Comparison of ENCODE assay signal across 9 mouse cellular contexts in the genomic region with DNA sequence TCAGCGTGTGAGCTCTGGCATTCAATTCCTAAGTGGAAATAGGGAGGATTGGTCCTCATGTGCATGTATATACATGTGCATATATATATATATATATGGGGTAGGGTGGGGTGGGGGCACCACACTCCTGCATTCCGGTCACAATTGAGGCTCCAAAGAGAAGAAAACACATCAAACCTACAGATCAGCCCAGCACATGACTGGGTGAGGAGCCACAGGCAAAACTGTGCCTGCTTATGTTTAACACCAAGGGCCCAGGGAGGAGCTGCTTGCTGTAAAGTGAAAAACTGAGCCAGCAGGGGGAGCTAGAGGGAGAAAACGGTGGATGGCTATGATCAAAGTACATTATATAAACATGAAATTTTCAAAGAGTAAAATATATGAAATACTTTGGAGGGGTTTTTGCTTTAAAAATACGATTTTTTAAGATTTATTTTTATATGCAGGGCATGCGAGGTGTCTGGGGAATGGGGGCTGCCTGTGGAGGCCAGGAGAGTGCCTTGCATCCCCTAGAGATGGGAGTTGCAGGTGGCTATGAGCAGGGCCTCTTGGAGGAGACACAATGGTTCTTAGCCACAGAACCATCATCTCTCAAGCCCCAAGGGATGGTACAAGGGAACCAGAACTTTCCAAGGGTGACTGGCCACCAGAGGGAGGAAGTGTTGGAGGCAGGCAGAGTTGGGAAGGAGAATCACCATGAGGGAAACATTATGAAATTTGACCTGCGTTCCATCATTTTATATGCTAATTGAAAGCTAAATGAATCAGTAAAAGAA. TPM values are rescaled to one million over a fixed set of nuclear protein-coding genes. Genes with fewer than 3 reads are reported as not detected.
DNase-seq lines count a peak whose midpoint lies in the region; ATAC-seq and TF ChIP-seq lines count a peak whose summit lies in the region.
"Had no signal": no experiment of that assay in that cellular context is flagged by ENCODE, and none has a peak within 500 bp of the region (broad histone marks: within the 10 kb centered on the region; RNA-seq: fewer than 3 reads in every experiment).

No protein-coding gene starts in this region.

- ATAC-seq in erythroblast, adult 5-6 weeks (replicated peaks; ENCODE audit: low FRiP score, poor library complexity, severe bottlenecking) = peak; percentile 50
- no peak for ATAC-seq in liver, postnatal 0 days
- peak; percentile 32; the same call in 1 of the 2 replicates for ATAC-seq in neutrophil, adult 5-6 weeks (ENCODE audit: extremely low read depth, insufficient number of reproducible peaks, low FRiP score, poor library complexity, severe bottlenecking)

- intact Hi-C loops in heart, postnatal 36 days (cut with DNase I) = loop anchor here (1.0 to 10.0 kb wide), 4 partner anchors 128 to 664 kb away; no protein-coding TSS in a partner anchor

- TF ChIP-seq EP300 in liver, postnatal 0 days (IDR thresholded peaks at IDR 0.05; ENCODE audit: low read depth) = 0 out of 2 replicates have a peak, but pooled peaks have one; percentile 25

- H3K9me3 ChIP-seq in E14TG2a.4 (ENCODE audit: low read length) = no peaks in the 10 kb centered on the region
- H3K9me3 ChIP-seq in liver, postnatal 0 days (ENCODE audit: low read length) = no peaks in the 10 kb centered on the region
- H3K9me3 ChIP-seq: heart, embryonic 15.5 days had no signal

- H3K4me3 ChIP-seq in E14TG2a.4 (replicated peaks; ENCODE audit: low read length) = no peak overlapping the region
- no peak overlapping the region for H3K4me3 ChIP-seq in liver, postnatal 0 days (ENCODE audit: low read depth, low read length)

- H3K27ac ChIP-seq in liver, postnatal 0 days (ENCODE audit: low read depth) = no peak overlapping the region
- H3K27ac ChIP-seq: heart, embryonic 15.5 days had no signal

- H3K9ac ChIP-seq in liver, postnatal 0 days (replicated peaks) = no peak overlapping the region
- H3K9ac ChIP-seq: heart, embryonic 15.5 days had no signal

- no peaks in the 10 kb centered on the region for H3K27me3 ChIP-seq in E14TG2a.4 (ENCODE audit: insufficient read depth, low read length)
- H3K27me3 ChIP-seq in liver, postnatal 0 days (ENCODE audit: insufficient read depth, low read length) = no peaks in the 10 kb centered on the region
- H3K27me3 ChIP-seq: heart, embryonic 15.5 days had no signal

- peak; percentile 91 for DNase-seq in brain, adult 2 months (ENCODE audit: low read depth, low spot score)
- peak; percentile 81 to 82 for DNase-seq in heart, postnatal 36 days
- peak; percentile 55 for DNase-seq in large intestine, adult 2 months (ENCODE audit: low read depth, low spot score)
- peak; percentile 90 for DNase-seq in liver, postnatal 0 days
- DNase-seq in thymus, postnatal 10 days (ENCODE audit: low spot score in 2 of 2) = peak; percentile 59 to 91

- 35% methylated on average over 6 of the region's 6 CpGs for WGBS in large intestine, adult 2 months
- 27% methylated on average over 6 of the region's 6 CpGs for WGBS in liver, postnatal 0 days (ENCODE audit: insufficient replicate concordance)

- no peak overlapping the region for H3K4me2 ChIP-seq in liver, postnatal 0 days (ENCODE audit: low read depth, low read length)

- peak; percentile 45 for TF ChIP-seq CTCF in E14TG2a.4 (conservative IDR thresholded peaks at IDR 0.05; ENCODE audit: low read length)
- TF ChIP-seq CTCF in liver, postnatal 0 days (IDR thresholded peaks at IDR 0.05; ENCODE audit: low read depth) = peak; percentile 81

- H3K36me3 ChIP-seq in E14TG2a.4 (ENCODE audit: insufficient read depth, low read length) = no peaks in the 10 kb centered on the region
- H3K36me3 ChIP-seq in liver, postnatal 0 days (replicated peaks; ENCODE audit: insufficient read depth, low read length) = no peaks in the 10 kb centered on the region
- H3K36me3 ChIP-seq: heart, embryonic 15.5 days had no signal

- peaks cover 13% of the 10 kb centered on the region for H3K4me1 ChIP-seq in E14TG2a.4 (replicated peaks; ENCODE audit: low read depth, low read length)
- H3K4me1 ChIP-seq in liver, postnatal 0 days (ENCODE audit: insufficient read depth) = peaks cover 23% of the 10 kb centered on the region

RNA-seq across cellular contexts. Expression of gene Erv3, which starts 38.4 kb away (rescaled TPM):
- not detected in 2 replicates for total RNA-seq in erythroblast, adult 5-6 weeks (2015; ENCODE audit: low replicate concordance)
- not detected in 2 replicates for total RNA-seq in erythroblast, adult 5-6 weeks (2017; ENCODE audit: low replicate concordance)
- not detected for total RNA-seq in heart, postnatal 36 days (2021)
- 0.03 TPM in 1 of 2 replicates, not detected in the other for polyA plus RNA-seq in large intestine, adult 2 months (2012; rRNA removed)
- polyA plus RNA-seq in liver, postnatal 0 days (2015; fragmentation: Nextera tagmentation; extraction: Ambion mirVana) = not detected in 2 replicates
- not detected in 2 replicates for total RNA-seq in neutrophil, adult 5-6 weeks (2017)
- polyA plus RNA-seq: heart, embryonic 15.5 days had no signal
